Mouse (Mus musculus): ENCODE results near the gene RPS10-NUDT3. TPM values are rescaled to one million over a fixed set of nuclear protein-coding genes. Genes with fewer than 3 reads are reported as not detected.
"Not testable (repeated sequence)": the region's sequence is repeated elsewhere in the genome, so short reads cannot be mapped to it uniquely, and the experiment has no call there.

RPS10-NUDT3 gene
- total RNA-seq, 1 experiment, result not detected

DNA sequence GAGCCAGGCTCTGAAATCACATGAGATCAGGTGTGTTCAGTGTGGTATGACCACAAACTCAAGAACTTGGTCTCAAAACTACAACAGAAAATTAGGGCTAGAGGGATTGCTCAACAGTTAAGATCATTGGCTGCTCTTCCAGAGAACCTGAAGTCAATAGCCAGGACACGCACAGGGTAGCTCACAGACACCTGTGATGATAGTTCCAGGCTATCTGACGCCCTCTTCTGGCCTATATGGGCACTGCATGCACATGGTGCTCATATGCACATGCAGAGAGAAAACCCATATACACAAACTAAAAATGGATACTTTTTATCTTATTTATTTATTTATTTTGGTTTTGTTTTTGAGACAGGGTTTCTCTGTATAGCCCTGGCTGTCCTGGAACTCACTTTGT is 9.6 kb upstream of the RPS10-NUDT3 start:
- Histone ChIP-seq H3K27ac (ENCODE audit: insufficient read depth, low read depth, low read length, poor library complexity, severe bottlenecking) (no peak overlapping the region), H3K36me3 (ENCODE audit: control insufficient read depth, insufficient read depth, low read length, poor library complexity, severe bottlenecking) (no peaks in the 10 kb centered on the region), H3K4me1 (ENCODE audit: control insufficient read depth in 2 of 2, insufficient read depth in 2 of 2, low read length in 2 of 2, poor library complexity in 1 of 2) (peaks cover 2 to 7% of the 10 kb centered on the region in 2 experiments; a peak in 1 of 4 replicates), H3K4me3 (ENCODE audit: insufficient read depth in 1 of 2, low read depth in 1 of 2, low read length in 2 of 2, poor library complexity in 1 of 2, severe bottlenecking in 1 of 2) (no peak overlapping the region), H3K9ac (ENCODE audit: insufficient read depth, low read depth, low read length, poor library complexity, severe bottlenecking) (no peak overlapping the region), H3K9me3 (ENCODE audit: control insufficient read depth, insufficient read depth, low read depth, low read length) (no peaks in the 10 kb centered on the region)
- in situ Hi-C loops (cut with MboI; ENCODE audit: low sequenced_read_pairs in 2 of 2, unreplicated experiment in 2 of 2), result no loop called here
- TF ChIP-seq HCFC1 (IDR thresholded peaks at IDR 0.05; ENCODE audit: borderline replicate concordance, insufficient read depth, low read length), result no peak
- TF ChIP-seq MAFK (IDR thresholded peaks at IDR 0.05; ENCODE audit: insufficient read depth, low read depth, low read length), result no peak
- no peak for TF ChIP-seq ZC3H11A (IDR thresholded peaks at IDR 0.05; ENCODE audit: borderline replicate concordance, low read depth, low read length)
- TF ChIP-seq CHD2 (IDR thresholded peaks at IDR 0.05; ENCODE audit: low read depth, low read length), result no peak
- DNase-seq (ENCODE audit: low read depth, low spot score), result no peak

- no peak for DNase-seq (ENCODE audit: low read depth, low spot score)
- Histone ChIP-seq H3K9ac (ENCODE audit: insufficient read depth, low read depth, low read length, poor library complexity, severe bottlenecking) (no peak overlapping the region), H3K36me3 (ENCODE audit: control insufficient read depth, insufficient read depth, low read length, poor library complexity, severe bottlenecking) (no peaks in the 10 kb centered on the region), H3K9me3 (ENCODE audit: control insufficient read depth, insufficient read depth, low read depth, low read length) (no peaks in the 10 kb centered on the region), H3K4me3 (ENCODE audit: insufficient read depth in 1 of 2, low read depth in 1 of 2, low read length in 2 of 2, poor library complexity in 1 of 2, severe bottlenecking in 1 of 2) (no peak overlapping the region), H3K4me1 (ENCODE audit: control insufficient read depth in 2 of 2, insufficient read depth in 2 of 2, low read length in 2 of 2, poor library complexity in 1 of 2) (peaks cover 2 to 11% of the 10 kb centered on the region in 2 experiments; a peak in 1 of 4 replicates), H3K27ac (ENCODE audit: insufficient read depth, low read depth, low read length, poor library complexity, severe bottlenecking) (no peak overlapping the region)
- in situ Hi-C loops (cut with MboI; ENCODE audit: low sequenced_read_pairs in 2 of 2, unreplicated experiment in 2 of 2), result no loop called here
- TF ChIP-seq HCFC1 (IDR thresholded peaks at IDR 0.05; ENCODE audit: borderline replicate concordance, insufficient read depth, low read length) (no peak), MAFK (IDR thresholded peaks at IDR 0.05; ENCODE audit: insufficient read depth, low read depth, low read length) (no peak), CHD2 (IDR thresholded peaks at IDR 0.05; ENCODE audit: low read depth, low read length) (no peak)
These were observed 8.7 kb upstream of the RPS10-NUDT3 start for GRCm38 (mm10) chr17:27643756-27644155.

DNA sequence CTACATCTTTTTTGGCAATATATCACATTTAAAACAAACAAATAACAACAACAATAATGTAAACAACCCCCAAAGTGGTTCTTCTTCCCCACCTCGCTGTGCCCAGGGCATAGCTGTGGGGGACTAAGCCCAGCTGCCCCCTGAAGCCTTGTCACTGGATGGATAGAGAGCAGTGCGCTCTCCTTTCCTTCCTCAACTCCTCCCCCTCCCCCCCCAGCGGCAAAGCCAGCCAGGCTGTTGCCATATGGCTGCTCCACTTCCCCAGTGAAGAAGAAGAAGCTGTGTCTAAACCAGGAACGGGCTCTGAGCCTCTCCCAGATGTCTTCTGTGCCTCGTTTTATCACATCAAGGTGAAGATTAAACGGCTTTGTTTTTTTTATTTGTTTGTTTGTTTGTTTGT is 8.1 kb upstream of the RPS10-NUDT3 start:
- Histone ChIP-seq H3K4me3 (ENCODE audit: insufficient read depth in 1 of 2, low read depth in 1 of 2, low read length in 2 of 2, poor library complexity in 1 of 2, severe bottlenecking in 1 of 2) (no peak overlapping the region), H3K9ac (ENCODE audit: insufficient read depth, low read depth, low read length, poor library complexity, severe bottlenecking) (no peak overlapping the region), H3K9me3 (ENCODE audit: control insufficient read depth, insufficient read depth, low read depth, low read length) (no peaks in the 10 kb centered on the region), H3K36me3 (ENCODE audit: control insufficient read depth, insufficient read depth, low read length, poor library complexity, severe bottlenecking) (no peaks in the 10 kb centered on the region), H3K27ac (ENCODE audit: insufficient read depth, low read depth, low read length, poor library complexity, severe bottlenecking) (no peak overlapping the region), H3K4me1 (ENCODE audit: control insufficient read depth in 2 of 2, insufficient read depth in 2 of 2, low read length in 2 of 2, poor library complexity in 1 of 2) (peaks cover 2 to 11% of the 10 kb centered on the region in 2 experiments; a peak in 1 of 4 replicates)
- no peak for DNase-seq (ENCODE audit: low read depth, low spot score)
- TF ChIP-seq MAFK (IDR thresholded peaks at IDR 0.05; ENCODE audit: insufficient read depth, low read depth, low read length), result no peak
- in situ Hi-C loops (cut with MboI; ENCODE audit: low sequenced_read_pairs in 2 of 2, unreplicated experiment in 2 of 2), result no loop called here

GRCm38 (mm10) chr17:27642491-27643062 is 7.6 kb upstream of the RPS10-NUDT3 start:
- H3K4me1 ChIP-seq (ENCODE audit: control insufficient read depth in 2 of 2, insufficient read depth in 2 of 2, low read length in 2 of 2, poor library complexity in 1 of 2), result peaks cover 2 to 11% of the 10 kb centered on the region in 2 experiments; a peak in 1 of 4 replicates
- no peak overlapping the region for H3K4me3 ChIP-seq (ENCODE audit: insufficient read depth in 1 of 2, low read depth in 1 of 2, low read length in 2 of 2, poor library complexity in 1 of 2, severe bottlenecking in 1 of 2)
- H3K36me3 ChIP-seq (ENCODE audit: control insufficient read depth, insufficient read depth, low read length, poor library complexity, severe bottlenecking), result no peaks in the 10 kb centered on the region
- H3K27ac ChIP-seq (ENCODE audit: insufficient read depth, low read depth, low read length, poor library complexity, severe bottlenecking), result no peak overlapping the region
- no peak for DNase-seq (ENCODE audit: low read depth, low spot score)
- TF ChIP-seq MAFK (IDR thresholded peaks at IDR 0.05; ENCODE audit: insufficient read depth, low read depth, low read length) (no peak), ZNF384 (IDR thresholded peaks at IDR 0.05; ENCODE audit: low read depth, low read length) (no peak), CHD2 (IDR thresholded peaks at IDR 0.05; ENCODE audit: low read depth, low read length) (no peak), ZC3H11A (IDR thresholded peaks at IDR 0.05; ENCODE audit: borderline replicate concordance, low read depth, low read length) (no peak), HCFC1 (IDR thresholded peaks at IDR 0.05; ENCODE audit: borderline replicate concordance, insufficient read depth, low read length) (no peak)
- no peak overlapping the region for H3K9ac ChIP-seq (ENCODE audit: insufficient read depth, low read depth, low read length, poor library complexity, severe bottlenecking)
- in situ Hi-C loops (cut with MboI; ENCODE audit: low sequenced_read_pairs in 2 of 2, unreplicated experiment in 2 of 2), result no loop called here
- no peaks in the 10 kb centered on the region for H3K9me3 ChIP-seq (ENCODE audit: control insufficient read depth, insufficient read depth, low read depth, low read length)

DNA sequence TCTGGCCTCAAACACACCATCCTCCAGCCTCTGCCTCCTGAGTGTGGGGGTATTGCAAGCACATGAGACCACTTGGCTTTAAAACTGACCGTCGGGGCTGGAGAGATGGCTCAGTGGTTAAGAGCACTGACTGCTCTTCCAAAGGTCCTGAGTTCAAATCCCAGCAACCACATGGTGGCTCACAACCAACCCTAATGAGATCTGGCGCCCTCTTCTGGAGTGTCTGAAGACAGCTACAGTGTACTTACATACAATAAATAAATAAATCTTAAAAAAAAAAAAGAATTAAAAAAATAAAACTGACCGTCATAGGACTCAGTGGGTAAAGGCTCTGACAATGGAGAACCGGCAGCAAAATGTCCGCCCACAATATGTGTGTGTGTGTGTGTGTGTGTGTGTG is 4.8 kb upstream of the RPS10-NUDT3 start:
- H3K9ac ChIP-seq (ENCODE audit: insufficient read depth, low read depth, low read length, poor library complexity, severe bottlenecking); H3K27ac ChIP-seq (ENCODE audit: insufficient read depth, low read depth, low read length, poor library complexity, severe bottlenecking); H3K9me3 ChIP-seq (ENCODE audit: control insufficient read depth, insufficient read depth, low read depth, low read length); H3K4me3 ChIP-seq (ENCODE audit: insufficient read depth in 1 of 2, low read depth in 1 of 2, low read length in 2 of 2, poor library complexity in 1 of 2, severe bottlenecking in 1 of 2); DNase-seq (ENCODE audit: low read depth, low spot score); H3K36me3 ChIP-seq (ENCODE audit: control insufficient read depth, insufficient read depth, low read length, poor library complexity, severe bottlenecking); in situ Hi-C loops (cut with MboI; ENCODE audit: low sequenced_read_pairs in 2 of 2, unreplicated experiment in 2 of 2): not testable (repeated sequence)
- peaks cover 0 to 13% of the 10 kb centered on the region in 2 experiments; a peak in 3 of 4 replicates for H3K4me1 ChIP-seq (ENCODE audit: control insufficient read depth in 2 of 2, insufficient read depth in 2 of 2, low read length in 2 of 2, poor library complexity in 1 of 2)
